Mouse (Mus musculus) ES-Bruce4 (cell line): ENCODE measurements around the gene Plcb4. TPM values are rescaled to one million over a fixed set of nuclear protein-coding genes. Genes with fewer than 3 reads are reported as not detected.

ENCODE experiments used
- H3K27ac ChIP-seq: 2 replicates; pipeline ENCODE4 v1.5.1; 2012; ENCODE audit warnings: low read length, inconsistent platforms; ENCODE audit not compliant: insufficient read depth
- H3K27me3 ChIP-seq: 2 replicates; pipeline ENCODE4 v1.6.1; 2012; ENCODE audit warnings: mild to moderate bottlenecking, low read length, inconsistent platforms; ENCODE audit not compliant: control insufficient read depth, poor library complexity, insufficient read depth, severe bottlenecking
- H3K36me3 ChIP-seq: 2 replicates; pipeline ENCODE4 v1.6.1; 2012; ENCODE audit warnings: inconsistent platforms, mild to moderate bottlenecking, low read length, moderate library complexity; ENCODE audit not compliant: control insufficient read depth, poor library complexity, insufficient read depth, severe bottlenecking
- H3K4me1 ChIP-seq: one replicate; pipeline ENCODE4 v1.8.1; 2011; ENCODE audit warnings: low read length; ENCODE audit not compliant: control insufficient read depth, insufficient read depth
- H3K4me3 ChIP-seq: 2 replicates; pipeline ENCODE4 v1.5.1; 2011; ENCODE audit warnings: low read depth, mild to moderate bottlenecking, low read length
- H3K9ac ChIP-seq: 2 replicates; pipeline ENCODE4 v1.6.1; 2012; ENCODE audit warnings: low read depth, mild to moderate bottlenecking, inconsistent platforms; ENCODE audit not compliant: poor library complexity, severe bottlenecking
- H3K9me3 ChIP-seq: replicated peaks from 2 replicates; pipeline ENCODE4 v1.6.1; 2012; ENCODE audit warnings: mild to moderate bottlenecking, low read length, inconsistent platforms; ENCODE audit not compliant: control insufficient read depth, poor library complexity, insufficient read depth, severe bottlenecking
- CTCF ChIP-seq: IDR thresholded peaks from one replicate; pipeline ENCODE4 v1.8.1; 2011; ENCODE audit warnings: low read depth, low read length
- EP300 ChIP-seq: IDR thresholded peaks from 2 replicates; pipeline ENCODE4 v1.6.1; 2011; ENCODE audit warnings: low read depth, low read length; ENCODE audit not compliant: insufficient read depth
- POLR2A ChIP-seq: IDR thresholded peaks from one replicate; pipeline ENCODE4 v1.8.1; 2011; ENCODE audit warnings: low read length; ENCODE audit not compliant: insufficient read depth
- polyA plus RNA-seq: library from polyadenylated mRNA; stranded (reverse); fragments of >200 nt; gene quantifications from 2 replicates; pipeline ENCODE4 v1.2.4, GENCODE M21; 2011; ENCODE audit warnings: low read depth; ENCODE audit not compliant: missing spikeins, insufficient read depth, insufficient read length

Gene Plcb4
- polyA plus RNA-seq, 1 experiment: 19.3 TPM

- TF ChIP-seq POLR2A (no peak), CTCF (no peak), EP300 (no peak)
- no peaks in the 10 kb centered on the region for H3K27me3 ChIP-seq
- no peaks in the 10 kb centered on the region for H3K9me3 ChIP-seq
- H3K27ac ChIP-seq: no peak overlapping the region
- H3K36me3 ChIP-seq: no peaks in the 10 kb centered on the region
- H3K4me1 ChIP-seq: no peaks in the 10 kb centered on the region
- no peak overlapping the region for H3K4me3 ChIP-seq
- no peak overlapping the region for H3K9ac ChIP-seq
Observed at GRCm38 (mm10) chr2:135687585-135687984, 28.8 kb downstream of the Plcb4 start.

DNA sequence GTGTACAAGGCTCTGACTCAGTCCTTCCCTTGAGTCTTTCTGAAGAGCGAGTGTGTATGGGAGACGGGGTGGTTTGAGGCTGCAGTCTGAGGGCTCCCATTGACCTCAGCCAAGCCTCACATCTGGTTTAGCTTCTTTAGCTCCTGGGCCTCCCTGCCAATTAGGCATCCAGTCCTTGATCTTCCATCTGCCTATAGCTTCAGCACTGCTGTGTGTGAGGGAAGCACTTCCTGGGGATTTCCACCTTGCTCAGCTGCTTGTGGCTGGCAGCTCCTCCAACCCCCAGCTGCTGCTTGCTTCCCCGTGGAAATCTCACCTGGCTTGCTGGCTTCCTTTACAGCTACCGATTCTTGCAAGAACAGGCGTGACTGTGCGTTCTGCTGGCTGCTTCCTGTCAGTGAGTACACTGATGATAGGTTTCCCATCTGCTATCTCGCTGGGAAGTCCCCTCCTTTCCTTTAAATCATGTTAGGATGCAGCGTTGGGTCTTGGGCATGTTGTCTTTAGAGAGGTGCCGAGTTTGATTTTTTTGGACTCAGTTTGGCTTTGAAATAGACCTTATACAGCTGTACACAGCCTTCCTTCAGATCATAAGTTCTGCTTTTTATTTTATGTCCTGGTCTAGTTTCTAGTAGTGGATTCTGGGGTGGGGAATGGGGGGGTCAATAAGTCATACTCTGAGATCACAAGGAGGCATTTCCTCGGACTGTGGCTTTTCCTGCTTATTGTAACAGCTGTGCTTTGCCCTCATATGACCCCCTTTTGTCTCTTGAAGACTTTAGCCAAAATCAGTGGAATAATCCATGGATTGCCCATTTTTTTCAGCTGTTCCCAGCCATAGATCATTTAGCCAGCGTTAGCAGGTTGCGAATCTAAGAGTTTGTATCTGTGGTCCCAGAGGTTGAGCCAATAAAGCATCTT lies 34.0 kb downstream of the Plcb4 start:
- Histone ChIP-seq H3K27ac (no peak overlapping the region), H3K9ac (no peak overlapping the region), H3K4me1 (no peaks in the 10 kb centered on the region), H3K36me3 (no peaks in the 10 kb centered on the region), H3K9me3 (no peaks in the 10 kb centered on the region), H3K4me3 (no peak overlapping the region), H3K27me3 (no peaks in the 10 kb centered on the region)
- TF ChIP-seq EP300: no peak
- no peak for TF ChIP-seq CTCF
- TF ChIP-seq POLR2A: no peak

GRCm38 (mm10) chr2:135700686-135701413 lies 42.0 kb downstream of the Plcb4 start:
- H3K27me3 ChIP-seq: no peaks in the 10 kb centered on the region
- H3K36me3 ChIP-seq: no peaks in the 10 kb centered on the region
- H3K4me3 ChIP-seq: no peak overlapping the region
- H3K4me1 ChIP-seq: no peaks in the 10 kb centered on the region
- 0 out of 2 replicates have a peak, but pooled peaks cover 2% of the 10 kb centered on the region for H3K9me3 ChIP-seq
- no peak overlapping the region for H3K9ac ChIP-seq
- no peak overlapping the region for H3K27ac ChIP-seq
- no peak for TF ChIP-seq CTCF
- no peak for TF ChIP-seq POLR2A
- TF ChIP-seq EP300: no peak

GRCm38 (mm10) chr2:135704673-135705072 lies 45.9 kb downstream of the Plcb4 start:
- H3K27me3 ChIP-seq: no peaks in the 10 kb centered on the region
- no peak overlapping the region for H3K27ac ChIP-seq
- no peaks in the 10 kb centered on the region for H3K36me3 ChIP-seq
- H3K9me3 ChIP-seq: 0 out of 2 replicates have a peak, but pooled peaks cover 2% of the 10 kb centered on the region
- no peak overlapping the region for H3K9ac ChIP-seq
- no peak overlapping the region for H3K4me3 ChIP-seq
- H3K4me1 ChIP-seq: no peaks in the 10 kb centered on the region
- TF ChIP-seq POLR2A: no peak
- no peak for TF ChIP-seq CTCF
- TF ChIP-seq EP300: no peak

DNA sequence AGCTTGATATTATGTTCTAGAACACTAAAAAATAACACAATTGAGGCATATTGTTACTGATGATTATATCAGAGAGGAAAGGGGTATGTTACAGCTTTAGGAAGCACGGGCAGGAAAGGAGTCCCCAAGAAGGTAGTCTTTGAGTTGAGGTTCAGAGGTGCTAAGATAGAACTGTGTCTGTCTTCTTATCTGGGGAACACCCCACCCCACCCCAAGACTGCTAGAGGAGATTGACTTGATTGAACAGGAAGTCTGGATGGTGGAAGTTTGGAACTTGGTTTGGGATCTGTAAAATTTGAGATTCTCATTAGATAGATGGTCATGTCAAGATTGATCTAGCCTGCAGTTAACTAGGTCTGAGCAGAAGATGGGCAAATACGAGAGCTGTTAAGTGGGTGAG lies 48.5 kb downstream of the Plcb4 start:
- Histone ChIP-seq H3K9me3 (no peaks in the 10 kb centered on the region), H3K27ac (no peak overlapping the region), H3K9ac (no peak overlapping the region), H3K27me3 (no peaks in the 10 kb centered on the region), H3K4me3 (no peak overlapping the region), H3K4me1 (no peaks in the 10 kb centered on the region), H3K36me3 (no peaks in the 10 kb centered on the region)
- no peak for TF ChIP-seq POLR2A

- Histone ChIP-seq H3K27ac (no peak overlapping the region), H3K27me3 (no peaks in the 10 kb centered on the region), H3K9ac (no peak overlapping the region)
Observed at GRCm38 (mm10) chr2:135708386-135708785, 49.6 kb downstream of the Plcb4 start.

More at GRCm38 (mm10) chr2:135708386-135708785, 49.6 kb downstream of the Plcb4 start:
- Histone ChIP-seq H3K4me1 (no peaks in the 10 kb centered on the region), H3K36me3 (no peaks in the 10 kb centered on the region), H3K4me3 (no peak overlapping the region), H3K9me3 (no peaks in the 10 kb centered on the region)
- TF ChIP-seq POLR2A (no peak), EP300 (no peak), CTCF (no peak)
